Mouse (Mus musculus) lung, embryonic 16.5 days (tissue): Measurements from ENCODE around the gene Khk. TPM values are rescaled to one million over a fixed set of nuclear protein-coding genes. Genes with fewer than 3 reads are reported as not detected.

ENCODE experiments used
- ATAC-seq: fragments of 200-750 bp; cut with Nextera tagmentation; 2 replicates; pipeline ENCODE4 v1.8.0; 2017; ENCODE audit warnings: low read depth, mild to moderate bottlenecking, moderate library complexity
- H3K27ac ChIP-seq: fragments of 300-500 bp; sonication (generic); 2 replicates; pipeline ENCODE4 v1.5.1; 2014; ENCODE audit warnings: mild to moderate bottlenecking, control low read depth, low read length
- H3K27me3 ChIP-seq: fragments of 300-500 bp; sonication (generic); 2 replicates; pipeline ENCODE4 v1.6.1; 2014; ENCODE audit warnings: low read depth, low read length, mixed read lengths; ENCODE audit not compliant: control insufficient read depth, insufficient read depth
- H3K36me3 ChIP-seq: fragments of 300-500 bp; sonication (generic); 2 replicates; pipeline ENCODE4 v1.6.1; 2014; ENCODE audit warnings: low read length; ENCODE audit not compliant: control insufficient read depth, insufficient read depth
- H3K4me1 ChIP-seq: fragments of 300-500 bp; sonication (generic); replicated peaks from 2 replicates; pipeline ENCODE4 v1.6.1; 2014; ENCODE audit warnings: low read length, mixed read lengths; ENCODE audit not compliant: control insufficient read depth, insufficient read depth
- H3K4me2 ChIP-seq: fragments of 300-500 bp; sonication (generic); 2 replicates; pipeline ENCODE4 v1.6.1; 2014; ENCODE audit warnings: low read depth, low read length, control low read depth
- H3K4me3 ChIP-seq: fragments of 300-500 bp; sonication (generic); 2 replicates; pipeline ENCODE4 v1.5.1; 2014; ENCODE audit warnings: mild to moderate bottlenecking, low read length, control low read depth
- H3K9ac ChIP-seq: fragments of 300-500 bp; sonication (generic); 2 replicates; pipeline ENCODE4 v1.6.1; 2014; ENCODE audit warnings: low read length, control low read depth
- H3K9me3 ChIP-seq: fragments of 300-500 bp; sonication (generic); 2 replicates; pipeline ENCODE4 v1.6.1; 2016; ENCODE audit warnings: low read length; ENCODE audit not compliant: control insufficient read depth
- WGBS: fragments of 180-500 bp; shearing (Covaris S2); extraction: QIAGEN DNeasy Blood & Tissue Kit; methylation state at CpG from one replicate; pipeline ENCODE4 v1.1.7; 2014; 5-methylcytosine and 5-hydroxymethylcytosine counted together
- polyA plus RNA-seq: library from polyadenylated mRNA; unstranded; fragments of >200 nt; fragmentation: Nextera tagmentation; extraction: Ambion mirVana; gene quantifications from 2 replicates; pipeline ENCODE4 v1.2.1, GENCODE M21; 2015

Gene Khk
- polyA plus RNA-seq, 1 experiment from 2014 or later, result 13.2 TPM

DNA sequence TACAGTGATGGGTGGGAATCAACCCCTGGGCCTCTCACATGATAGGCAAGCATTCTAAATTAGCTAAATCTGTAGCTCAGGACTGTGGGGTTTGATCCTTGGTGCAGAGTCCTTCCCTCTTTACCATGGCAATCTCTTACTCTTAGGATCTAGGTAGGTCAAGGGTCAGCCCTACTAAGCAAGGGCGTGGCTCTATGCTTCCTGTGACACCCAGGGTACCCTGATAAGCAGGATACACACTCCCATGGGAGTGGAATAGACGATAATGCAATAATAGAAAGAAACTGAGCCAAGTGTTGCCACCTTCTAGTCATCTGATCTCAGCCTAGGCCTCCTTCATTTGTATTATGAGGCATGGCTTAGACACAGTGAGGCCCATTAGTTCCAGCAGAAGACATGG lies 48.2 kb downstream of the Khk start:
- H3K9ac ChIP-seq, result no peak overlapping the region
- no peak overlapping the region for H3K27ac ChIP-seq
- H3K36me3 ChIP-seq, result no peaks in the 10 kb centered on the region
- H3K4me2 ChIP-seq, result no peak overlapping the region
- ATAC-seq, result no peak
- H3K9me3 ChIP-seq, result no peaks in the 10 kb centered on the region
- no peaks in the 10 kb centered on the region for H3K27me3 ChIP-seq
- no peaks in the 10 kb centered on the region; the same call in 1 of the 2 replicates for H3K4me1 ChIP-seq
- WGBS, result 69% methylated on average over 2 of the region's 2 CpGs
- no peak overlapping the region for H3K4me3 ChIP-seq

DNA sequence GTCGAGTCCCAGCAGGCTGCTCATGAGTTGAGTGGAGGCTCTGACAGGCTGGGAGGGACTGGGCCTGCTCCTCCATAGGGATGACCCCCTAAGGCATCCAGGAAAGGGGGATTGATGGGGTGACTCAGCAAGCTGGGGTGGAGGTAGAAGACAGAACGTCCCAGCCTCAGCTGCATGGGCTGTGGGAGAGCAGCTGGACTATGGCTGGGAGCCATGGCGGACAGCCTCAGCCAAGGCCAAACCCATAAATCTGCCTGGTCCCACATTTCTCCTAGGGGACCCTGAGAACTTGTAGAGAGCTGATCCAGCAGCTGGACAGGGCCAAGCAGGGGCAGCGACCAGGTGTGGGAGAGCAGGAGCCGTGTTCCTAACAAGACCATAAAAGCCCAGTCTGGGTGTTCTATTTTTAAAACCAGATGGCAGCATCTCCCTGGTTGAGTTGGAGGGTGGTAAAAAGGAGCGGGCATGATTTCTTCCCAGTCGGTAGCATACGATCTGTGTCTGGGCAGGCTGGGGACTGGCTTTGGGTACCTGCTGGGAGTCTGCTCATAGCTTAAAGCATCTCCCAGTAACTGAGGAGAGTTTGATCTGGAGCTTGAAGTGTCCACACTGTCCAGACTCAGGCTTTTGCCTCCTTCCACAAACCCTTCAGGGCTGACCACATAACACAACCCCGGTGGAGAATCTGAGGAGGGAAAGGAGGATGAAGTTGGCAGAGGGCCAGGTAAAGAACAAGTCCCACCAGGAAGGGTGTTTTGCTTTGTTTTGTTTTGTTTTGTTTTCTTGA lies 53.8 kb downstream of the Khk start:
- no peak overlapping the region for H3K9ac ChIP-seq
- 50% methylated on average over 9 of the region's 9 CpGs for WGBS
- ATAC-seq, result peak; percentile 72; the same call in 1 of the 2 replicates
- H3K9me3 ChIP-seq, result no peaks in the 10 kb centered on the region
- no peaks in the 10 kb centered on the region; the same call in 1 of the 2 replicates for H3K4me1 ChIP-seq
- no peaks in the 10 kb centered on the region for H3K36me3 ChIP-seq
- no peaks in the 10 kb centered on the region for H3K27me3 ChIP-seq
- no peak overlapping the region for H3K4me2 ChIP-seq
- H3K27ac ChIP-seq, result no peak overlapping the region
- no peak overlapping the region for H3K4me3 ChIP-seq

Other genes with a start within 250 kb of the Khk start
- gene Dpysl5, start 209.9 kb upstream of the Khk start, polyA plus RNA-seq, result 4.7 and 4.8 TPM in 2 replicates
- 22.4 and 25.4 TPM in 2 replicates for gene Mapre3, start 106.8 kb upstream of the Khk start, polyA plus RNA-seq
- 79.8 and 84.4 TPM in 2 replicates for gene Tmem214, start 53.4 kb upstream of the Khk start, polyA plus RNA-seq
- 20.9 and 21.2 TPM in 2 replicates for gene Agbl5, start 32.7 kb upstream of the Khk start, polyA plus RNA-seq
- 446 TPM in 2 replicates for gene Ost4, start 13.6 kb upstream of the Khk start, polyA plus RNA-seq
- 212 and 225 TPM in 2 replicates for gene Emilin1, start 8.0 kb upstream of the Khk start, polyA plus RNA-seq
- 2.1 and 3.3 TPM in 2 replicates for gene Cgref1, start 24.2 kb downstream of the Khk start, polyA plus RNA-seq
- gene Preb, start 38.9 kb downstream of the Khk start, polyA plus RNA-seq, result 125 and 129 TPM in 2 replicates
- gene Tcf23, start 47.2 kb downstream of the Khk start, polyA plus RNA-seq, result 0.21 and 0.40 TPM in 2 replicates
- 170 and 172 TPM in 2 replicates for gene Atraid, start 126.9 kb downstream of the Khk start, polyA plus RNA-seq
- gene Slc5a6, start 127.5 kb downstream of the Khk start, polyA plus RNA-seq, result 6.1 and 8.2 TPM in 2 replicates
- gene Cad, start 133.3 kb downstream of the Khk start, polyA plus RNA-seq, result 19.8 and 23.7 TPM in 2 replicates
- gene Dnajc5g, start 184.9 kb downstream of the Khk start, polyA plus RNA-seq, result not detected in 2 replicates
- gene Slc30a3, start 186.8 kb downstream of the Khk start, polyA plus RNA-seq, result 0.25 and 0.54 TPM in 2 replicates
- gene Trim54, start 195.3 kb downstream of the Khk start, polyA plus RNA-seq, result 0.65 and 2.3 TPM in 2 replicates
- gene Ucn, start 217.4 kb downstream of the Khk start, polyA plus RNA-seq, result not detected in 2 replicates
- gene Mpv17, start 232.8 kb downstream of the Khk start, polyA plus RNA-seq, result 59.0 and 61.3 TPM in 2 replicates